Mouse (Mus musculus): ENCODE measurements around the gene Atxn1.
A peak's percentile ranks its signal among the peaks of the same experiment; 100 is the strongest.

Atxn1 gene

GRCm38 (mm10) chr13:45680651-45681050, 284.2 kb downstream of the Atxn1 start:
- no peak for DNase-seq (ENCODE audit: low spot score)

- no peak for DNase-seq (ENCODE audit: low spot score)
These were observed 285.7 kb downstream of the Atxn1 start for GRCm38 (mm10) chr13:45679096-45679495.

- no peak for DNase-seq (ENCODE audit: low spot score)
These were observed 292.2 kb downstream of the Atxn1 start for GRCm38 (mm10) chr13:45672628-45673027.

GRCm38 (mm10) chr13:45669969-45670368, 294.8 kb downstream of the Atxn1 start:
- no peak for DNase-seq (ENCODE audit: low spot score)

- DNase-seq (ENCODE audit: low spot score) = no peak
These were observed 302.0 kb downstream of the Atxn1 start for GRCm38 (mm10) chr13:45662852-45663251.

- no peak for DNase-seq (ENCODE audit: low spot score)
These were observed 302.6 kb downstream of the Atxn1 start for GRCm38 (mm10) chr13:45662216-45662615.

- DNase-seq (ENCODE audit: low spot score) = no peak
These were observed 303.3 kb downstream of the Atxn1 start for GRCm38 (mm10) chr13:45661283-45662185.

- DNase-seq (ENCODE audit: low spot score) = no peak
These were observed 305.0 kb downstream of the Atxn1 start for GRCm38 (mm10) chr13:45659813-45660212.

GRCm38 (mm10) chr13:45658343-45658742, 306.5 kb downstream of the Atxn1 start:
- DNase-seq (ENCODE audit: low spot score) = no peak

GRCm38 (mm10) chr13:45657176-45657575, 307.6 kb downstream of the Atxn1 start:
- no peak for DNase-seq (ENCODE audit: low spot score)

GRCm38 (mm10) chr13:45651652-45652241, 313.1 kb downstream of the Atxn1 start:
- DNase-seq (ENCODE audit: low spot score) = no peak

GRCm38 (mm10) chr13:45649197-45649812, 315.5 kb downstream of the Atxn1 start:
- no peak for DNase-seq (ENCODE audit: low spot score)

- DNase-seq (ENCODE audit: low spot score) = peak; percentile 61
These were observed 320.9 kb downstream of the Atxn1 start for GRCm38 (mm10) chr13:45643780-45644395.

GRCm38 (mm10) chr13:45642913-45643312, 321.9 kb downstream of the Atxn1 start:
- no peak for DNase-seq (ENCODE audit: low spot score)

- no peak for DNase-seq (ENCODE audit: low spot score)
These were observed 324.4 kb downstream of the Atxn1 start for GRCm38 (mm10) chr13:45640431-45640830.

- no peak for DNase-seq (ENCODE audit: low spot score)
These were observed 326.5 kb downstream of the Atxn1 start for GRCm38 (mm10) chr13:45638281-45638680.

GRCm38 (mm10) chr13:45637324-45637723, 327.5 kb downstream of the Atxn1 start:
- peak; percentile 30 for DNase-seq (ENCODE audit: low spot score)

- DNase-seq (ENCODE audit: low spot score) = no peak
These were observed 328.4 kb downstream of the Atxn1 start for GRCm38 (mm10) chr13:45636435-45636834.

- DNase-seq (ENCODE audit: low spot score) = no peak
These were observed 330.9 kb downstream of the Atxn1 start for GRCm38 (mm10) chr13:45633918-45634317.

GRCm38 (mm10) chr13:45632133-45632532, 332.7 kb downstream of the Atxn1 start:
- DNase-seq (ENCODE audit: low spot score) = no peak

GRCm38 (mm10) chr13:45630518-45631290, 334.1 kb downstream of the Atxn1 start:
- no peak for DNase-seq (ENCODE audit: low spot score)

GRCm38 (mm10) chr13:45629750-45630149, 335.1 kb downstream of the Atxn1 start:
- DNase-seq (ENCODE audit: low spot score) = no peak

All from MN1 (cell line).